Comparison of ENCODE assay signal across 21 mouse cellular contexts in genomic region chr11:6037686-6038085, GRCm38 (mm10). TPM values are rescaled to one million over a fixed set of nuclear protein-coding genes. Genes with fewer than 3 reads are reported as not detected.
A peak's percentile ranks its signal among the peaks of the same experiment; 100 is the strongest.
DNase-seq lines count a peak whose midpoint lies in the region; ATAC-seq and TF ChIP-seq lines count a peak whose summit lies in the region.
"Had no signal": no experiment of that assay in that cellular context is flagged by ENCODE, and none has a peak within 500 bp of the region (broad histone marks: within the 10 kb centered on the region; RNA-seq: fewer than 3 reads in every experiment).

No protein-coding gene starts in this region.

- H3K9me3 ChIP-seq in kidney, postnatal 0 days (replicated peaks; ENCODE audit: low read length) = no peaks in the 10 kb centered on the region
- H3K9me3 ChIP-seq: embryonic facial prominence, embryonic 13.5 days; forebrain, embryonic 15.5 days; G1E; heart, embryonic 15.5 days; limb, embryonic 15.5 days; neural tube, embryonic 12.5 days had no signal

- no peak overlapping the region for H3K4me3 ChIP-seq in kidney, postnatal 0 days (replicated peaks; ENCODE audit: low read depth, low read length)
- no peak overlapping the region for H3K4me3 ChIP-seq in kidney, adult 2 months (ENCODE audit: insufficient read depth, low read depth, low read length)
- H3K4me3 ChIP-seq in olfactory bulb, adult 2 months (ENCODE audit: insufficient read depth, low read depth, low read length) = no peak overlapping the region
- H3K4me3 ChIP-seq: embryonic facial prominence, embryonic 13.5 days; forebrain, embryonic 15.5 days; heart, embryonic 15.5 days; limb, embryonic 15.5 days; liver, embryonic 15.5 days; neural tube, embryonic 12.5 days had no signal

- no peak overlapping the region for H3K9ac ChIP-seq in kidney, postnatal 0 days (ENCODE audit: low read depth, low read length)
- H3K9ac ChIP-seq: embryonic facial prominence, embryonic 13.5 days; forebrain, embryonic 15.5 days; heart, embryonic 15.5 days; limb, embryonic 15.5 days; liver, embryonic 15.5 days; neural tube, embryonic 12.5 days had no signal

- no peak for TF ChIP-seq CTCF in kidney, postnatal 0 days (IDR thresholded peaks at IDR 0.05; ENCODE audit: low read depth)
- no peak for TF ChIP-seq CTCF in kidney, adult 2 months (conservative IDR thresholded peaks at IDR 0.05; ENCODE audit: insufficient read depth, insufficient read length, low read depth, low read length)
- no peak for TF ChIP-seq CTCF in olfactory bulb, adult 2 months (IDR thresholded peaks at IDR 0.05; ENCODE audit: insufficient read depth, low read depth, low read length)

- no peak overlapping the region for H3K27ac ChIP-seq in kidney, postnatal 0 days
- H3K27ac ChIP-seq in kidney, adult 2 months (ENCODE audit: insufficient read depth, low read depth, low read length) = no peak overlapping the region
- H3K27ac ChIP-seq in olfactory bulb, adult 2 months (ENCODE audit: insufficient read depth, low read depth, low read length) = peak overlapping the region; percentile 76
- H3K27ac ChIP-seq: embryonic facial prominence, embryonic 13.5 days; heart, embryonic 15.5 days; limb, embryonic 15.5 days; liver, embryonic 15.5 days; neural tube, embryonic 12.5 days had no signal

- WGBS in kidney, postnatal 0 days = 67% methylated on average over 7 of the region's 7 CpGs
- 72% methylated on average over 7 of the region's 7 CpGs for WGBS in kidney, adult 2 months
- 65% methylated on average over 7 of the region's 7 CpGs for WGBS in olfactory bulb, adult 2 months

- no peak for ATAC-seq in cerebellum, adult (ENCODE audit: insufficient number of reproducible peaks, low FRiP score, low TSS enrichment)
- ATAC-seq in kidney, postnatal 0 days (replicated peaks; ENCODE audit: low FRiP score, low read depth) = peak; percentile 36
- ATAC-seq: hindbrain, embryonic 16.5 days; intestine, postnatal 0 days had no signal

- no peaks in the 10 kb centered on the region for H3K4me1 ChIP-seq in kidney, postnatal 0 days (replicated peaks; ENCODE audit: insufficient read depth, low read length)
- H3K4me1 ChIP-seq in kidney, adult 2 months (ENCODE audit: control insufficient read depth, insufficient read depth, low read length) = no peaks in the 10 kb centered on the region
- H3K4me1 ChIP-seq in olfactory bulb, adult 2 months (ENCODE audit: control insufficient read depth, insufficient read depth, low read length) = peaks cover 50% of the 10 kb centered on the region
- H3K4me1 ChIP-seq: embryonic facial prominence, embryonic 13.5 days; heart, embryonic 15.5 days; limb, embryonic 15.5 days; neural tube, embryonic 12.5 days had no signal

- DNase-seq in cerebellum, adult 9-10 months = peak; percentile 66
- no peak for DNase-seq in kidney, postnatal 0 days (ENCODE audit: low spot score)
- DNase-seq in kidney, adult 2 months = no peak
- DNase-seq in cerebellum, adult 9-11 months = peak; percentile 61
- no peak for DNase-seq in adipocyte (ENCODE audit: low spot score)
- no peak for DNase-seq in embryo, embryonic 9.5 days (ENCODE audit: extremely low spot score)
- DNase-seq: heart, postnatal 4 days; kidney, postnatal 14 days; thymus, adult 18-20 months had no signal

- no peak overlapping the region for H3K4me2 ChIP-seq in kidney, postnatal 0 days (ENCODE audit: low read length)
- H3K4me2 ChIP-seq: embryonic facial prominence, embryonic 13.5 days; forebrain, embryonic 15.5 days; heart, embryonic 15.5 days; limb, embryonic 15.5 days; liver, embryonic 15.5 days; midbrain, embryonic 11.5 days; neural tube, embryonic 12.5 days had no signal

- H3K36me3 ChIP-seq in kidney, postnatal 0 days (ENCODE audit: insufficient read depth, low read length) = no peaks in the 10 kb centered on the region
- no peaks in the 10 kb centered on the region for H3K36me3 ChIP-seq in kidney, adult 2 months (ENCODE audit: control insufficient read depth, insufficient read depth, low read length)
- H3K36me3 ChIP-seq: embryonic facial prominence, embryonic 13.5 days; forebrain, embryonic 15.5 days; G1E; heart, embryonic 15.5 days; limb, embryonic 15.5 days; liver, embryonic 15.5 days; neural tube, embryonic 12.5 days had no signal

- H3K27me3 ChIP-seq in kidney, postnatal 0 days (ENCODE audit: insufficient read depth, low read length) = no peaks in the 10 kb centered on the region
- H3K27me3 ChIP-seq in kidney, adult 2 months (replicated peaks; ENCODE audit: control insufficient read depth, insufficient read depth, low read length) = no peaks in the 10 kb centered on the region
- H3K27me3 ChIP-seq: embryonic facial prominence, embryonic 13.5 days; forebrain, embryonic 15.5 days; heart, embryonic 15.5 days; limb, embryonic 15.5 days; liver, embryonic 15.5 days; neural tube, embryonic 12.5 days had no signal

- no peak for TF ChIP-seq POLR2A in kidney, adult 2 months (IDR thresholded peaks at IDR 0.05; ENCODE audit: low read depth, low read length)
- TF ChIP-seq POLR2A in olfactory bulb, adult 2 months (IDR thresholded peaks at IDR 0.05; ENCODE audit: insufficient read depth, low read depth, low read length) = no peak

RNA-seq across cellular contexts. Expression of gene Camk2b, which starts 28.5 kb away (rescaled TPM):
- polyA plus RNA-seq in kidney, postnatal 0 days (2015; fragmentation: Nextera tagmentation; extraction: Ambion mirVana) = 3.3 and 3.5 TPM in 2 replicates
- polyA plus RNA-seq in kidney, adult 2 months (2012; rRNA removed) = 5.1 and 6.2 TPM in 2 replicates
- 150 and 183 TPM in 2 replicates for polyA plus RNA-seq in olfactory bulb, adult 2 months (2012; ENCODE audit: insufficient read depth, insufficient read length, low replicate concordance, missing spikeins)
- polyA plus RNA-seq: G1E had no signal

Comparison
In these comparisons a context has a peak if more than half of its experiments do, and no peak if none do; other contexts are left out.
1. DNase-seq: peak in cerebellum, adult 9-10 months (single experiment) and cerebellum, adult 9-11 months (single experiment); none in kidney, postnatal 0 days (single experiment), kidney, adult 2 months (single experiment), adipocyte (single experiment) and embryo, embryonic 9.5 days (single experiment).
2. RNA of gene Camk2b, which starts 28.5 kb away (polyA plus RNA-seq): 150 to 183 TPM in olfactory bulb, adult 2 months; 5.1 to 6.2 TPM in kidney, adult 2 months and 3.3 to 3.5 TPM in kidney, postnatal 0 days; every median in the first group is over 10 times any median in the second.